Mouse (Mus musculus) neural tube, embryonic 11.5 days (tissue): ENCODE results near the gene Ddx31. TPM values are rescaled to one million over a fixed set of nuclear protein-coding genes. Genes with fewer than 3 reads are reported as not detected.

ENCODE experiments used
- polyA plus RNA-seq: library from polyadenylated mRNA; unstranded; fragments of >200 nt; fragmentation: Nextera tagmentation; extraction: Ambion mirVana; gene quantifications from 2 replicates; pipeline ENCODE4 v1.2.1, GENCODE M21; 2014

Gene Ddx31
- polyA plus RNA-seq, 1 experiment from 2014 or later, result 20.5 TPM

Other genes with a start within 250 kb of the Ddx31 start
- gene Gfi1b, start 218.4 kb upstream of the Ddx31 start, polyA plus RNA-seq, result 2.6 and 3.3 TPM in 2 replicates
- gene Tsc1, start 199.2 kb upstream of the Ddx31 start, polyA plus RNA-seq, result 24.1 TPM in 2 replicates
- 0.99 and 1.2 TPM in 2 replicates for gene Spaca9, start 140.7 kb upstream of the Ddx31 start, polyA plus RNA-seq
- 0.34 and 0.41 TPM in 2 replicates for gene Ak8, start 140.2 kb upstream of the Ddx31 start, polyA plus RNA-seq
- gene Gtf3c4, start within 50 bp of the Ddx31 start, polyA plus RNA-seq, result 35.9 and 38.7 TPM in 2 replicates
- gene Barhl1, start 76.3 kb downstream of the Ddx31 start, polyA plus RNA-seq, result 9.2 and 10.2 TPM in 2 replicates
- 0.33 TPM in 1 of 2 replicates, not detected in the other for gene Cfap77, start 214.7 kb downstream of the Ddx31 start, polyA plus RNA-seq
- 11.7 and 12.2 TPM in 2 replicates for gene Ttf1, start 219.9 kb downstream of the Ddx31 start, polyA plus RNA-seq